Mouse (Mus musculus): Measurements from ENCODE around the gene Tmem211. TPM values are rescaled to one million over a fixed set of nuclear protein-coding genes. Genes with fewer than 3 reads are reported as not detected.

The Tmem211 gene
- polyA plus RNA-seq, 1 experiment = not detected

DNA sequence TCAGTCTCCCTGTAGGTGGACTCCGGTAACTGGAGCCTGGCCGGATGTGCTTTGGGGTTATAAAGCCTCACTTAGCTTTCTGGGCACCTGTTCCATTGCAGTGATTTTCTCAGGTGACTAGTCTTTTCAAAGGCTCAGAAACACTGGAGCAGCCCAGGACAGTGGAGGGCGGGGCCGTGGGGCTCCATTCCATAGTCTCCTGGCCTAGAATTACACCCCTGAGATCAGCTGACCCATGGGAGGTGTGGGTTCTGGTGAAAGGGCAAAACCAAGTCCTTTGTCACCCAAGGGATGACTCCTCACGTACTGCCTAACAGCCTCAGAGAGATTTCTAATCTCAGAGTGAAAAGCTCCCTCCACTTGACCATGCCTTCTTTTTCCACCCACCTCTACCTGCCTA, 3.5 kb downstream of the Tmem211 start:
- no peaks in the 10 kb centered on the region for H3K79me2 ChIP-seq (ENCODE audit: control insufficient read depth, insufficient read depth)
- H3K4me3 ChIP-seq (ENCODE audit: insufficient read depth, poor library complexity, severe bottlenecking) = no peak overlapping the region
- TF ChIP-seq MYOD1 (IDR thresholded peaks at IDR 0.05; ENCODE audit: control insufficient read depth, insufficient read length, low read depth) (no peak), MYOG (IDR thresholded peaks at IDR 0.05; ENCODE audit: control insufficient read depth, extremely low read depth, insufficient read length) (no peak), CEBPB (IDR thresholded peaks at IDR 0.05; ENCODE audit: low read depth) (no peak), FOSL1 (IDR thresholded peaks at IDR 0.05; ENCODE audit: insufficient read depth, low read length, poor library complexity, severe bottlenecking) (no peak), MAX (IDR thresholded peaks at IDR 0.05) (no peak), CTCF (IDR thresholded peaks at IDR 0.05; ENCODE audit: control insufficient read depth, insufficient read depth, insufficient read length) (no peak), USF1 (IDR thresholded peaks at IDR 0.05; ENCODE audit: low read depth) (no peak)
- H3K27me3 ChIP-seq (ENCODE audit: control insufficient read depth, insufficient read depth, insufficient read length) = peaks cover 14% of the 10 kb centered on the region
- H3K79me3 ChIP-seq (ENCODE audit: low read depth) = no peaks in the 10 kb centered on the region
- H3ac ChIP-seq (ENCODE audit: control insufficient read depth, insufficient read length, low read depth) = no peak overlapping the region
- H3K36me3 ChIP-seq (ENCODE audit: control insufficient read depth, insufficient read depth) = no peaks in the 10 kb centered on the region

DNA sequence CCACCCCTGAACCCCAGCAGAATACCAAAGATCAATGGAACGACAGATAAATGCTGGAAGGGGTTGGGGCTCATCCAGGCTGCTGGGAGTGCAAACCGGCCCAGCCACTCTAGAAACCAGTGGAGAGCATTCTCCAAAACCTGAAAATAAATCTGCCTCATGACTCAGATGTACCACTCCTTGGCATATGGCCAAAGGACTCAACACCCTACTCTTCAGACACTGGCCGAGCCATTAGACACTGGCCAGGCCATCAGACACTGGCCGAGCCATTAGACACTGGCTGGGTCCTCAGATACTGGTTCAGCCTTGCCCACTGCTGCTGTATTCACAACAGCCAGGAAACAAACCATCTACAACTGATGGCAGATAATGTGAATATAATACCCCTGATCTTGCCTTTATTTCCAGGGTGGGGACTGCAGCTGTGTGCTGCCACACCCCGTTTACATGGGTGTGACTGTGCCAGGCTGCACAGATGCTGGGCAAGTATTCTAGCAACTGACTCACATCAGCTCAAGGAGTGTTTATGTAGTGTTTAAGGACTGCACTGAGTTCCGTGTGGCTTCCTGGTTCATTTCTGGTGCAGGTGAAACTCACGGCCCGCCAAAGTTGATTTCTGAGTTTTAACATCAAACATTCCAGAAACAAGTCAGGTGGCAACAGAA, 22.7 kb downstream of the Tmem211 start:
- H3K79me2 ChIP-seq (ENCODE audit: control insufficient read depth, insufficient read depth) = no peaks in the 10 kb centered on the region
- no peak for TF ChIP-seq CTCF (IDR thresholded peaks at IDR 0.05; ENCODE audit: control insufficient read depth, insufficient read depth, insufficient read length)
- no peak for TF ChIP-seq USF1 (IDR thresholded peaks at IDR 0.05; ENCODE audit: low read depth)
- TF ChIP-seq MYOD1 (IDR thresholded peaks at IDR 0.05; ENCODE audit: control insufficient read depth, insufficient read length, low read depth) = no peak
- no peak for TF ChIP-seq FOSL1 (IDR thresholded peaks at IDR 0.05; ENCODE audit: insufficient read depth, low read length, poor library complexity, severe bottlenecking)
- no peak for TF ChIP-seq MYOG (IDR thresholded peaks at IDR 0.05; ENCODE audit: control insufficient read depth, extremely low read depth, insufficient read length)
- no peak for TF ChIP-seq MAX (IDR thresholded peaks at IDR 0.05)
- TF ChIP-seq CEBPB (IDR thresholded peaks at IDR 0.05; ENCODE audit: low read depth) = no peak

DNA sequence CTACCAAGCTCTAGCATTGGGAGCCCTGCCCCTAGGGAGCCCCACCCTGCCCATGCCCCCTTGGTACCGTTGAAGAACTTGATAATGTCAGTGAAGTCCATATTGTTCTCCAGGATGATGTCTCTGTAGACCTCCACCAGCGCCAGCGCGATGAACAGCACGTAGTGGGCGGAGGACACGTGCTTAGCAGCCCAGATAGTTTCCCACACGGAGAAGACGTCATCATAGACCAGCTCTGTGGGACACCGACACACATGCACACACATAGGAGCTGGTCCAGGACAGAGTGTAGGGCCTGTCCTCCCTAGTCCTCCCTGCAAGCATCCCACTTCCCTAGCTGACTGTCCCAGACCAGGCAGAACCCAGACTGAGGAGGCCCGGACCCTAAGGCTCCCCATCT, 24.1 kb downstream of the Tmem211 start:
- no peak overlapping the region for H3ac ChIP-seq (ENCODE audit: control insufficient read depth, insufficient read length, low read depth)
- no peaks in the 10 kb centered on the region for H3K36me3 ChIP-seq (ENCODE audit: control insufficient read depth, insufficient read depth)
- H3K27me3 ChIP-seq (ENCODE audit: control insufficient read depth, insufficient read depth, insufficient read length) = peaks cover 5% of the 10 kb centered on the region
- no peaks in the 10 kb centered on the region for H3K79me3 ChIP-seq (ENCODE audit: low read depth)
- H3K4me3 ChIP-seq (ENCODE audit: insufficient read depth, poor library complexity, severe bottlenecking) = no peak overlapping the region
- no peaks in the 10 kb centered on the region for H3K79me2 ChIP-seq (ENCODE audit: control insufficient read depth, insufficient read depth)
- no peak for TF ChIP-seq MYOD1 (IDR thresholded peaks at IDR 0.05; ENCODE audit: control insufficient read depth, insufficient read length, low read depth)
- no peak for TF ChIP-seq USF1 (IDR thresholded peaks at IDR 0.05; ENCODE audit: low read depth)
- TF ChIP-seq CEBPB (IDR thresholded peaks at IDR 0.05; ENCODE audit: low read depth) = no peak
- no peak for TF ChIP-seq CTCF (IDR thresholded peaks at IDR 0.05; ENCODE audit: control insufficient read depth, insufficient read depth, insufficient read length)
- no peak for TF ChIP-seq MYOG (IDR thresholded peaks at IDR 0.05; ENCODE audit: control insufficient read depth, extremely low read depth, insufficient read length)
- TF ChIP-seq FOSL1 (IDR thresholded peaks at IDR 0.05; ENCODE audit: insufficient read depth, low read length, poor library complexity, severe bottlenecking) = no peak
- no peak for TF ChIP-seq MAX (IDR thresholded peaks at IDR 0.05)

More for the DNA sequence above, 22.7 kb downstream of the Tmem211 start:
- Histone ChIP-seq H3K27me3 (ENCODE audit: control insufficient read depth, insufficient read depth, insufficient read length) (peaks cover 5% of the 10 kb centered on the region), H3ac (ENCODE audit: control insufficient read depth, insufficient read length, low read depth) (no peak overlapping the region), H3K4me3 (ENCODE audit: insufficient read depth, poor library complexity, severe bottlenecking) (no peak overlapping the region), H3K79me3 (ENCODE audit: low read depth) (no peaks in the 10 kb centered on the region), H3K36me3 (ENCODE audit: control insufficient read depth, insufficient read depth) (no peaks in the 10 kb centered on the region)

DNA sequence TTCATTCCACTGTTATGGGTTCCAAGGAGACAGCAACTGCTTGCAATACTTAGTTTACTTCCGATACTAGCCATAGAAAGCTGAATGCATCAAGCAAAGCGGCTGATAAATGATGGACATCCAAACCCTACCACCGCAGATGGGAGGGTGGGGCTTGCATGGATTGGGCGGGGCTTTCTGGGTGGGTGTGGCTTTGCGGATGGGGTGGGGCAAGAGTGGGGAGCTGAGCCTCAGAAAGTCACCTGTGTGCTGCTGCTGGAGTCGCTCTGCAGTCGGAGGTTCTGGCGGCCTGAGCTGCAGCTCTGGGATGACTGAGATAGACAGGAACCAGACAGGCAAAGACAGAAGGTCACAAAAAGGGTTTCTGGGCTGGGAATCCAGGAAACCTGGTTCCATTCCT, 38.9 kb downstream of the Tmem211 start:
- H3K36me3 ChIP-seq (ENCODE audit: control insufficient read depth, insufficient read depth) = no peaks in the 10 kb centered on the region
- H3ac ChIP-seq (ENCODE audit: control insufficient read depth, insufficient read length, low read depth) = no peak overlapping the region
- H3K27me3 ChIP-seq (ENCODE audit: control insufficient read depth, insufficient read depth, insufficient read length) = peaks cover 3% of the 10 kb centered on the region
- TF ChIP-seq USF1 (IDR thresholded peaks at IDR 0.05; ENCODE audit: low read depth) = no peak
- no peak for TF ChIP-seq FOSL1 (IDR thresholded peaks at IDR 0.05; ENCODE audit: insufficient read depth, low read length, poor library complexity, severe bottlenecking)
- no peak for TF ChIP-seq MYOD1 (IDR thresholded peaks at IDR 0.05; ENCODE audit: control insufficient read depth, insufficient read length, low read depth)
- TF ChIP-seq CTCF (IDR thresholded peaks at IDR 0.05; ENCODE audit: control insufficient read depth, insufficient read depth, insufficient read length) = no peak
- no peak for TF ChIP-seq MAX (IDR thresholded peaks at IDR 0.05)
- TF ChIP-seq CEBPB (IDR thresholded peaks at IDR 0.05; ENCODE audit: low read depth) = no peak
- no peak for TF ChIP-seq MYOG (IDR thresholded peaks at IDR 0.05; ENCODE audit: control insufficient read depth, extremely low read depth, insufficient read length)
- no peaks in the 10 kb centered on the region for H3K79me2 ChIP-seq (ENCODE audit: control insufficient read depth, insufficient read depth)
- no peaks in the 10 kb centered on the region for H3K79me3 ChIP-seq (ENCODE audit: low read depth)
- H3K4me3 ChIP-seq (ENCODE audit: insufficient read depth, poor library complexity, severe bottlenecking) = no peak overlapping the region

DNA sequence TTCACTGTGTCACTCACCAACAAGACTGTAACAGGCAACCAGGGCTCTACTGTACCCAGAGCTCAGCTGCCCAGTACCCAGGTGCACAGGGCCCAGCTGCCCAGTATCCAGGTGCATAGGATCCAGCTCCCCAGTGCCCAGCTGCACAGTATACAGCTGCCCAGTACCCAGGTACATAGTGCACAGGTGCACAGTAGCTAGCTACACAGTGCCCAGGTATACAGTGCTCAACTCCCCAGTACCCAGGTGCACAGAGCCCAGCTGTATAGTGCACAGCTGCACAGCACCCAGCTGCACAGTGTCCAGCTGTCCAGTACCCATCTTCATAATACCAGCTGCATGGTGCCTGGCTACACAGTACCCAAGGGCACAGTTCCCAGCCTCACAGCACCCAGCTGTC, 41.5 kb downstream of the Tmem211 start:
- Histone ChIP-seq H3ac (ENCODE audit: control insufficient read depth, insufficient read length, low read depth) (no peak overlapping the region), H3K79me2 (ENCODE audit: control insufficient read depth, insufficient read depth) (no peaks in the 10 kb centered on the region), H3K4me3 (ENCODE audit: insufficient read depth, poor library complexity, severe bottlenecking) (no peak overlapping the region), H3K27me3 (ENCODE audit: control insufficient read depth, insufficient read depth, insufficient read length) (peaks cover 3% of the 10 kb centered on the region), H3K79me3 (ENCODE audit: low read depth) (no peaks in the 10 kb centered on the region), H3K36me3 (ENCODE audit: control insufficient read depth, insufficient read depth) (no peaks in the 10 kb centered on the region)
- TF ChIP-seq USF1 (IDR thresholded peaks at IDR 0.05; ENCODE audit: low read depth) = no peak
- TF ChIP-seq MAX (IDR thresholded peaks at IDR 0.05) = no peak
- no peak for TF ChIP-seq MYOG (IDR thresholded peaks at IDR 0.05; ENCODE audit: control insufficient read depth, extremely low read depth, insufficient read length)
- TF ChIP-seq CEBPB (IDR thresholded peaks at IDR 0.05; ENCODE audit: low read depth) = no peak
- TF ChIP-seq MYOD1 (IDR thresholded peaks at IDR 0.05; ENCODE audit: control insufficient read depth, insufficient read length, low read depth) = no peak
- TF ChIP-seq FOSL1 (IDR thresholded peaks at IDR 0.05; ENCODE audit: insufficient read depth, low read length, poor library complexity, severe bottlenecking) = no peak
- no peak for TF ChIP-seq CTCF (IDR thresholded peaks at IDR 0.05; ENCODE audit: control insufficient read depth, insufficient read depth, insufficient read length)

All from C2C12 (cell line).